Mouse (Mus musculus): ENCODE measurements around the gene Sirpb1b. TPM values are rescaled to one million over a fixed set of nuclear protein-coding genes. Genes with fewer than 3 reads are reported as not detected.

Sirpb1b gene
- polyA plus RNA-seq, 1 experiment from 2014 or later: not detected

Other genes starting within 250 kb of the Sirpb1b start
- not detected in 2 replicates for gene Gm9733, start 242.8 kb downstream of the Sirpb1b start, polyA plus RNA-seq (2015; fragmentation: Nextera tagmentation; extraction: Ambion mirVana)
- gene Sirpb1a, start 148.5 kb downstream of the Sirpb1b start, polyA plus RNA-seq (2015; fragmentation: Nextera tagmentation; extraction: Ambion mirVana): not detected in 2 replicates